Mouse (Mus musculus) lung, postnatal 10 days (tissue): ENCODE results near the gene Klk14.
"Not testable (repeated sequence)": the region's sequence is repeated elsewhere in the genome, so short reads cannot be mapped to it uniquely, and the experiment has no call there.

Experiments used
- DNase-seq: peaks from one replicate; pipeline ENCODE4 v3.0.0; 2021

Gene Klk14

DNA sequence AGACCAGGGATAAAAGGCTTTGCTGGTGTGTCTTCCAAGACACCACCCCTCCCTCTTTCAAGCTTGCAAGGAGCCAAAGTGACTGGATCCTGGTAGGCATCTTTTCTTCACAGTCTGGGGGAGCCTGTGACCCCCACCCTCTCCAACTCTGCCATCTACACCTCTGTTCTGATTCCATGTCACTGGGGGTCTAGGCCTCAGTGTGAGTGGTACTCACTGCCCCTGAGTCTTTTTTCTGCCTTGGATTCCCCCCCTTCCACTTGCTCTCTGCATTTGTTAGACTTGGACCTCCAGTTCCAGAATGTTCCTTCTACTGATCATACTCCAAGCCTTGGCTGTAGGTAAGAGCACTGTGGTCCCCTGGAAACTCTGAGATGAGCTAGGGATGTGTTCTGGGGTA, at the start of gene Klk14:
TSS of gene Klk14 (plus strand) at position 301 of the 400 bp plus-strand sequence.
- no peak for DNase-seq

DNA sequence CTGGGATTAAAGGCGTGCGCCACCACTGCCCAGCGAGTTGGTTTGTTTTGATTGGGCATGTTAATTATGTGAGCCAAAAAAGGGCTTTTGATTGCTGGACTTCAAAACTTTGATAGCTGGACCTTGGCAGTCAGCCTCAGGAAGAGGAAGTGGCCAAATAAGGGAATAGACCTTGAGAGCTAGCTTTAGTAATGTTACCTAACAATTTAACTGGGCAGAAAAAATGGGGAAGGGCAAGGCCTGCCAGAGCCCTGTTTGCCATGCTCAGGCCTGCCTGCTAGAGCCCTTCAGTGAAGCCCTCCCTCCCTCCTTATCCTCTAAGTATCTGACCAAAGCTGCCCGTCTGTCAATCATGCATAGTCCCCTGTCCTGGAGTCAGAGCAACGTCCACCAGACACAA, 47.6 kb upstream of the Klk14 start:
- peak; percentile 16 for DNase-seq

GRCm38 (mm10) chr7:43643046-43643652, 47.1 kb upstream of the Klk14 start:
- no peak for DNase-seq

DNA sequence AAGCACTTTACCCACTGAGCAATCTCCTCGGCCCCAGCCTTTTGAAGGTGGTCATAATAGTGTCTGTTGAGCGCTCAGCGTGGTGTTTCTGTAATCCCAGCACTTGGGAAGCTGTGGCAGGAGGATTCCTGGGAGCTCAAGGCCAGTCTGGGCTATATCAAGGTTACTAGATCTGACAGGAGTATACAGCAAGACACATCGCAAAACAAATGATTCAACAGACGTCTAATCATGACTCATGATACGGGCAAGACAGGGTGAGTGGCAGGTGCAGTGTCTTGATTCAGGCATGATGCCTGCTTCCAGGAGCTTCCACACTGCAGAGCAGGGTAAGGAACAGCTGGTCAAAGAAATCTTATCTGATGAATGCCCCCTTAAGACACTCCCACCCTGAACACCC, 37.5 kb upstream of the Klk14 start:
- no peak for DNase-seq

- no peak for DNase-seq
Observed at GRCm38 (mm10) chr7:43654519-43654918, 35.7 kb upstream of the Klk14 start.

DNA sequence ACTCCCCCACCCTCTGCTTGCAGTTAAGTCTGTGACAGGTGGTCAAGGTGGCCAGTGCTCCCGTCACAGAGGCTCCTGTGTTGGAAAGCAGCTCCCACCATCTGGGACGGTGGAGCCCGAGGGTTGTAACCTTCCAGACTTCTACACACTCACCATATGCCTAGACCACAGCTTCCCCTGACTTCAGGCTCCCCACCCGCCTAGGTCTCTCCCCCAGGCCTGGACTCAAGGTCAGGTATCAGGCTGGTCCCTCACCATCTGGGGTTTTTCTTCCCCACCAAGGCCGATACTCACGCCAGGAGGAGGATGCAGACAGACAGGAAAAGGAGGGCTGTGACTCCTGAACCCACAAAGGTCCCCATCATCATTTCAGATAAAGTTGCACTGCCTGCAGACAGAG, 34.0 kb upstream of the Klk14 start:
- no peak for DNase-seq

DNA sequence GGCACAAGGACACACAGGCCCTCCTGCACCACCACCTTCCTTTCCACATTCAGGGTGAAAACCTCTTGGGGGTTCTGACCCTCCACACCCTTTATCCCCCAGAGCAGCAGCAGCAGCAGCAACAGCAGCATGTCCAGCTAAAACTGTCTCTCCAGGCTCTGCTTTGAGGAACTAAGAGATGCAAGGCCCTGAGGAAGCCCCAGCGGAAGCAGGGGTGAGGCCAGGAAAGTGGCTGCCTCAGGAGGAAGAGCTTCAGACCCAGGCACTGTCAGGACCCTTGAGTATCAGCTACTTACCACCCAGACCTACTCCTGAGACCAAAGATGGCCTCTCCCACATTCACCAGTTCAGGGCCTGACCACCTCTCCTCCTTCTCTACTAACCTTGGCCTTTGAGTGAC, 30.2 kb upstream of the Klk14 start, which contains the start of gene Siglece:
TSS of gene Siglece (minus strand) at position 160 of the 400 bp plus-strand sequence.
- no peak for DNase-seq

GRCm38 (mm10) chr7:43662804-43663203, 27.4 kb upstream of the Klk14 start:
- no peak for DNase-seq

DNA sequence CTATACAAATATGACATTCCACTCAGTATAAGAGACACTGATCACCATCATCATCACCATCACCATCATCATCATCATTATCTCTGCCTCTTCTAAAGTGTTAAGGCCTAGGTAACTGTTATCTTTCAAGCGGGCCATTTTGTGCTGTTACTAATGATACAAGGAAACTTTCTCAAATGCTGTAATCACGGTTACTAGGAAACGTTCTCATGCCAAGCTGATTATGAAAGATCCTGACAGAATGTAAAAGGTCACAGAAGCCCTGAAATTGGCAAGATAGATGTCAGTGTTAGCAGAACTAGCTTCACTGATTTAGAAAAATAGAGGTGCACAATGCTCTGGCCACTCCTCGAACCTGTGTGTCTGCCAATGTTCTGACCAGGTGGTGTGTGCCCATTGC, 23.0 kb upstream of the Klk14 start:
- not testable (repeated sequence) for DNase-seq

DNA sequence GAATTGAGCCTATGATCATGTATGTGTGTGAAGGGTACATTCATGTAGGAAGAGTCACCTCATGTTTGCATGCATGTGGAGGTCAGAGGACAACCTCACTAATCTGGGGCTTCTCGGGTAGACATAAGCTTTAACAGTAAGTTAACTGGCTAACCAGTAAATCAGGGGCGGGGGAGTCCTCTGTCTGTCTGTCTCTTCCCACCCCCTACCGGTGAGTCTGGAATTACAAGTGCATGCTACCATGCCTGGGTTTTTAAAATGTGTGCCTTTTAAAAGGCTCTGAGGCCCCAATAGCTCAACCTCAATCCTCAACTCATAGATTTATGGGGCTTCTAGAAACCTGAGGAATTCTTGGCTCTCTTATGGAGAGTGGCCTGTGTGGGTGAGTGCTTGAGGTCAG, 21.6 kb upstream of the Klk14 start:
- DNase-seq, result peak; percentile 18

DNA sequence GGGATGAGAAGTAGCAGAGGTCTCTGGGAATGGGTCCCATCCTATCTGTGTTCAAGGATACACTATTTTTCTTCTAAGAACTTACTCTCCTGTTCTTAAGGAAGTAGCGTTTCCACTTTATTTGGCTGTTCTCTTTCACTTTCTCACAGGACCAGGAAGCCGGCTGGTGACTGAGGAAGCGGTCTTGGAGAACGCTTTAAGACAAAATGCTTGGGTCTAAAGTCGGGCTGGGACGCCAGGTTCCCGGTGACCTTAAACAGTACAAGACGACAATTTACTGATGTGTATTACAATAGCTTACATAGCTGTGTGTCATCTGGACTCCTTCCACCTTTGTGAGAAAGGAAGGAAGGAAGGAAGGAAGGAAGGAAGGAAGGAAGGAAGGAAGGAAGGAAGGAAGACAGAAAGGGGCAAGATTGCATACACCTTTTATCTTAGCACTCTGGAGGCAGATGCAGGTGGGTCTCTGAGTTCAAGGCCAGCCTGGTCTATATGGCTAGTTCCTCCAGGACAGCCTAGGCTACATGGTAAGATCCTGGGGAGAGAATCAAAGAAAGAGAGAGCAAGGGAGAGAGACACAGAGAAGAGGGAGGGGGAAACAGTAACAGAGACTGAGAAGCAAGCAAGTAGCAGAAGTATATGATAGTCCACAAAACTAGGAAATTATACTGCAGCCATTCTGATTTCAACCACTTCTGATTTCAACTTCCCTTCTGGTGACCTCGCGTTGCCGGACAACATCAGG, 19.0 kb upstream of the Klk14 start:
- no peak for DNase-seq

GRCm38 (mm10) chr7:43671809-43672580, 18.2 kb upstream of the Klk14 start, which contains the start of gene Ctu1:
Gene Ctu1 (plus strand): TSS chr7:43672016.
- DNase-seq, result peak; percentile 95

DNA sequence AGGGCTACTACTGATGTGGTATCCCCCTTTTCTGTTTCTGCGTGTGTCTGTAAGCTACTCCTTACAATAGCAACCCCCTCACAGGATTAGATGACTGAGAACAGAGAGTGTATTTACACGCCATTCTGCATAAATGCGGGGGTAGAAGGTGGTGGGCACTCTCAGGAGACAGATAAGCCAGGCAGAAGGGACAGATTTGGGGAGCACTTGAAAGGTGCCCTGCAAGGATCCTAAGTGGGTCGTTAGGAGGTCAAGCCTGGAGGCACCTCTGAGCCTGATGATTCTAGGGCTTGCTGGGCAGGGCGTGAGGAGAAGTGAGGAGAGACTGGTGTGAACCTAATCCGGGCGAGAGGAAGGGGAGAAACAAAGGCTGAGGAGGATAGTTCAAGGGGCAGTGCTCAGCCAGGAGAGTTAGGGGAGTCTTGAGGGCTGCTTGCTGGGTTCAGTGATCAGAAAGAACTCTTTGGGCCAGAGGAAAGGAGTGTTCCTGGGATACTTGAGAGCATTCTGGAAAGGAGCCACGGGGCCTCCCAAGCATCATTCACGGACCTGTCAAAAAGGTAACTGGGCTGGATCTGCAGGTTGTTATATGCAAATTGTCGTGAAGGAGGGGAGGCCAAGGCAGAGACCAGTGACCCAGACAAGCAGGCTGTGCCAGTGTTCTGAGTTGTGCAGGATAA, 17.5 kb upstream of the Klk14 start:
- peak; percentile 27 for DNase-seq

DNA sequence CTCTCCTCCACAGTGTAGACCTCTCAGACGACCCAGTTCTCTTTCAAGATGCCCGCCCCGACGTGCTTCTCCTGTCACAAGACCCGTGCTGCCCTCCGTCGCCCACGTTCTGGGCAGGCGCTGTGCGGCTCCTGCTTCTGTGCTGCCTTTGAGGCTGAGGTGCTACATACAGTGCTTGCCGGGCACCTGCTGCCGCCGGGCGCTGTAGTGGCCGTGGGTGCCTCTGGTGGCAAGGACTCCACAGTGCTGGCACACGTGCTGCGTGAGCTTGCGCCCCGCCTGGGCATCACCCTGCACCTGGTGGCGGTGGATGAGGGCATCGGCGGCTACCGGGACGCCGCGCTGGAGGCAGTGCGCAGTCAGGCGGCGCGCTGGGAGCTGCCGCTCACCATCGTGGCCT, 15.1 kb upstream of the Klk14 start:
- no peak for DNase-seq

GRCm38 (mm10) chr7:43678517-43678916, 11.7 kb upstream of the Klk14 start:
- DNase-seq, result peak; percentile 64

DNA sequence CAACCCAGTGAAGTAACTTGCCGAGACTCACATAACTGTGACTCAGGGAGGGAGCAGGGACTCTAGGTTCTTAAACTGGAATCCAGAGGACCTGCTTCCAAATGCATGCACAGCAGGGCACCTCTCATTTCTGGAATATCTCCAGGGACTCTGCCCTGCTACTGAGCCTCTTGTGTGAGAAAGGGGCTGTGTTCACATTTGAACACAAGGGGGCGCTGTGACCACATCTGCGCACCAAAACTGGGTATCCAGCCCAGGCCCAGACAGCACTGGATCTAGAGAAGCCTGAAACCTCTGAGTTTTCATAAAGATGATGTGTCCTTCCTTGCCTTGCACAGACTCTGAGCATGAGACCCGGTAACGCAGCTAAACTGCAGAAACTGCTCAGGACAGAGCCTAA, 9.3 kb upstream of the Klk14 start:
- peak; percentile 77 for DNase-seq

GRCm38 (mm10) chr7:43682511-43682910, 7.7 kb upstream of the Klk14 start:
- DNase-seq, result peak; percentile 31

- peak; percentile 36 for DNase-seq
Observed at GRCm38 (mm10) chr7:43685088-43685487, 5.1 kb upstream of the Klk14 start.

DNA sequence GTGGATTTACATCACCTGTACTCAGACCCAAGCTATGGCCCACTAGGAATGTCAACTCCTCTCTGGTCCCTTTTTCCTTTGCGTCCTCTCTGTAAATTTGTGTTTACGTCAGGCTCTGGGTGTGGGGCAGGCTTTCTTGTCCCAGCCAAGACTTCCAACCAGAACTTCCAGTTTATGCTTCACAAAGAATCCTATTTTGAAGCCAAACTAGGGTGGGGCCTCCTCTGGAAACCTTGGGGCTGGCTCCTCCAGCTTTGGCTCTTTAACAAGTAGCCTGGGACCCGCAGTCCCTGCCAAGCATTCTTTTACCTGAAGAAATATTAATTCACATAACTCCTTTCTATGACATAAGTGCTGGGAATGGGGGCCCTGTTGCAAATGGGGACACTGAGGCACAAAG, 19.8 kb downstream of the Klk14 start:
- peak; percentile 22 for DNase-seq

DNA sequence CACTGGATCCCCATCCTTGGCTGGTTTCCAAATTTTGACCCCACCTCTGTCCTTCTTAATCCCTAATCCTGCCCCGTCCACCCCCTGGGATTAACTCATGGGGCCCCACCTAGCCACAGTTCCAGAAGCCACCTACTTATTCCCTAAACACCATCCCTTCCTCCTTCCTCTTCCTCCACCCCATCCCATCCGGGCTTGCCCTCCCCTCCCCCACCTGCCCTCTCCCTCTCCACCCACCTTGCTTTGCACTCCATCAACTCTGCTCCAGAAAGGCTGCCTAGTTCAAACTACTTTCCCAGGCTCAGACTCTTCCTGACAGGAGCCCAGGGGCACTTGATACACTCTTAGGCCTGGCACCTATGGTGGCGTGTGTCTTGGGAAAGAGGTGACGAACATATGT, 22.0 kb downstream of the Klk14 start, which contains the start of gene Klk13:
TSS of gene Klk13 (plus strand) at position 301 of the 400 bp plus-strand sequence.
- no peak for DNase-seq

GRCm38 (mm10) chr7:43712917-43713316, 22.7 kb downstream of the Klk14 start:
- peak; percentile 6 for DNase-seq

DNA sequence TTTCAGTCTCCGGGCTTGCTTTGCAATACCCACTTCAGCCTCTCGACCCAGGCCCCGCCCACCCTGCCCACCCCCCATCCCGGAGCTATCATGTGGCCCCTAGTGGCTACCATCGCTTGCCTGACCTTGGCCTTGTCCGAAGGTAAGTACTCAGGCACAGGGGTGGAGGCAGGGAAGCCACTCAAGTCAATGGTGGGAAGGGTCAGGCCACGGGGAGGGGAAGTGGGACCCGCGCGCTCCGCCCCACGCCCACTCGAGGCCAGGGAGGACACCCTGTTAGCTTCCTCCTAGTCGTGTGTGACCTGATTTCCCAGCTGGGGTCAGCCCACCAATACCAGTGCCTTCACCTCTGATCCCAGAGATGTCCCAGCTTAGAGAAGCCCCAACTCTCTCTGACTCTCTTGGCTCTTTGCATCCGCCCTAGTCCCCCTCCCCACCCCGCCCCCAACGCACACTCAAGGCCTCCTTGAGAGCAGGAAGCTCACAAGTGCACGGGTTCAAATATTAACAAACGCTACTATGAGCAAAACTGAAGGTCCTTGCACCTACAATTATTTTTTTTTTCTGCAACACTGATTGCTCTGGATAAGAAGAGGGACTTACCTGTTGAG, 23.6 kb downstream of the Klk14 start:
- DNase-seq, result peak; percentile 34
